Mouse (Mus musculus) adrenal gland (tissue): ENCODE results near the gene Lrch1.

Source experiments
- intact Hi-C: fragments of 180-260 bp; cut with DNase I; formaldehyde crosslinking; loops from one replicate; pipeline ENCODE4 v1.15.1; 2025

The Lrch1 gene

GRCm38 (mm10) chr14:74948014-74948396 is 329 bp upstream of the Lrch1 start:
- intact Hi-C loops, result loop anchor here (2.0 to 5.0 kb wide), 3 partner anchors 41 to 183 kb away; no protein-coding TSS in a partner anchor

- intact Hi-C loops, result loop anchor here (5.0 kb wide), 2 partner anchors 40 to 75 kb away; no protein-coding TSS in a partner anchor
Measured at GRCm38 (mm10) chr14:74946751-74947375, 813 bp downstream of the Lrch1 start.

- intact Hi-C loops, result loop anchor here (5.0 kb wide), 2 partner anchors 39 to 74 kb away; no protein-coding TSS in a partner anchor
Measured at GRCm38 (mm10) chr14:74946321-74946750, 1.3 kb downstream of the Lrch1 start.

GRCm38 (mm10) chr14:74945266-74946215 is 2.1 kb downstream of the Lrch1 start:
- intact Hi-C loops, result loop anchor here (5.0 kb wide), 2 partner anchors 38 to 73 kb away; no protein-coding TSS in a partner anchor

GRCm38 (mm10) chr14:74944128-74944755 is 3.4 kb downstream of the Lrch1 start:
- intact Hi-C loops, result no loop called here

GRCm38 (mm10) chr14:74943581-74944117 is 4.0 kb downstream of the Lrch1 start:
- intact Hi-C loops, result no loop called here

GRCm38 (mm10) chr14:74943024-74943423 is 4.7 kb downstream of the Lrch1 start:
- intact Hi-C loops, result no loop called here

GRCm38 (mm10) chr14:74941591-74941990 is 6.1 kb downstream of the Lrch1 start:
- intact Hi-C loops, result no loop called here

- intact Hi-C loops, result no loop called here
Measured at GRCm38 (mm10) chr14:74940741-74941140, 6.9 kb downstream of the Lrch1 start.

DNA sequence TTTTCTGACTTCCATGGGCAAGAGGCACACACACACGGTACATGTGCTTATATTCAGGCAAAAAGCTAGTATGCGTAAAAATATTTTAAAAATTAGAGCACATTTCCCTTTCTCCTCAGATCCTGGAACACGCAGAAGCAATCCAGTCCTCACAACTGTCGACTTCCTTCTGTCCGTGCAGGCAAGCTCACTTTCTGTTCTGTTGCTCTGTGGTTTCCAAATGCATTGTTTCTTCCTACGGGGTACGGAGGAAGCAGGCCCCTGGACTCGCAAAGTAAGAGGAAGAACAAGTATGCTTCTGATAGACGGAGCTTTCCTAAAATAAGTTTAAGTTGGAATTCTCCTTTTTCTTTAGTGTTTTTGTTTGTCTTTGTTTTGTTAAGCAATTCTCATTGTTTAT is 8.3 kb downstream of the Lrch1 start:
- intact Hi-C loops, result no loop called here

- intact Hi-C loops, result no loop called here
Measured at GRCm38 (mm10) chr14:74938896-74939295, 8.8 kb downstream of the Lrch1 start.

GRCm38 (mm10) chr14:74936557-74937261 is 11.0 kb downstream of the Lrch1 start:
- intact Hi-C loops, result no loop called here

GRCm38 (mm10) chr14:74935111-74935510 is 12.6 kb downstream of the Lrch1 start:
- intact Hi-C loops, result no loop called here

- intact Hi-C loops, result no loop called here
Measured at GRCm38 (mm10) chr14:74933960-74934710, 13.5 kb downstream of the Lrch1 start.

DNA sequence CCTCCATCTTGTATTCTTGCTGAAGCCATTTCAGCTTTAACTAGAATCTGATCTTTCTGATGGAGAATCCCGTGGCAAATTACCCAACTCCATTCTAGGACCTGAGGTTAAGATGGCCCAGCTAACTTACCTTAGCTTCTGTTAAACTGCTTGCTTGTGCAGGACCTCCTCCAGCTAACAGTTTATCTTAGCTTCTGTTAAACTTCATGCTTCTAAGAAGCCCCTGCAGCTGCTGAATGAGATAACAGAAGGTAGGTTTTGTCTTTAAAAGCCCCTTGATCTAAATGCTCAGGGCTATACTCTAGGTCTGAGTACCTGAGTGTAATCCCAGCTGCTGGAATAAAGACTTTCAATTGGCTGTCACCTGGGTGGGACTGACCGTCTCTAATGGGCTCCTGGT is 17.9 kb downstream of the Lrch1 start:
- intact Hi-C loops, result no loop called here

- intact Hi-C loops, result no loop called here
Measured at GRCm38 (mm10) chr14:74928809-74929432, 18.8 kb downstream of the Lrch1 start.

DNA sequence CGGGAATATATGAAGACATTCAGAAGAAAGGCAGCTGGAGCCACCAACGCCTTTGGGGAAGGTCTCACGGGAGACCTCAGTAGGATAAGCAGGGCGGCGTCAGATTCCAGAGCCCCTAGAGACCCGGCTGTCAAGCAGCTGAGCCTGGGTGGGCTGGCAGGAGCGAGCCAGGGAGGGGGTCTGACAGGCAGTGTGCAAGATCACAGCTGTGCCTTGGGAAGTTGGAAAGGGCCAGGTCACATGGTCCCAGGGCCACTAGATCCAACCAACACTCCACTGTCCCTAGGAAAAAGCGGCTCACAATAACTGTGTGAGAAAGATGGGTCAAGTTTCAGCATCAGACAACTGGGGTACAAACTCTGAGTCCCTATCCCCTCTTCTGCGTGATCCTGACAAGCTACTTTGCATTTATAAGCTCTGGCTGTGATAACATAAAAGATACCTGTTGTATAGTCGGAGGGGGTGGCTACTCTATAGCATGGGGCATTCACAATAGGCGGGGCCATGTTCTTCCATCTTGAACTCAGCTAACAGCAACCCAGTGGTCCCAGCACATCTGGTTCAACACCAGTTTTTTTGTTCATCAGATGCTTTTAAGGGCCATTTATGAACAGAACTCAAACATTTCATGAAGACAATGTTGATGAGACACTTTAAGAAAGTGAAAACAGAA is 20.6 kb downstream of the Lrch1 start:
- intact Hi-C loops, result no loop called here

GRCm38 (mm10) chr14:74925951-74926517 is 21.6 kb downstream of the Lrch1 start:
- intact Hi-C loops, result no loop called here

- intact Hi-C loops, result no loop called here
Measured at GRCm38 (mm10) chr14:74924521-74924920, 23.2 kb downstream of the Lrch1 start.
